Mouse (Mus musculus): ENCODE results near the gene Car11.

Gene Car11

GRCm38 (mm10) chr7:45711316-45712021 is 11.8 kb downstream of the Car11 start:
- no peak for DNase-seq

- DNase-seq, result no peak
Measured at GRCm38 (mm10) chr7:45712022-45712757, 12.5 kb downstream of the Car11 start.

GRCm38 (mm10) chr7:45713396-45713795 is 13.8 kb downstream of the Car11 start:
- DNase-seq, result no peak

GRCm38 (mm10) chr7:45713881-45714520 is 14.4 kb downstream of the Car11 start:
- no peak for DNase-seq

GRCm38 (mm10) chr7:45714630-45715089 is 15.0 kb downstream of the Car11 start:
- DNase-seq, result no peak

GRCm38 (mm10) chr7:45715090-45715708 is 15.6 kb downstream of the Car11 start, which contains the start of gene Rpl18:
Gene Rpl18, plus strand, starts transcription at chr7:45715457.
- peak; percentile 96 to 99 for DNase-seq

- no peak for DNase-seq
Measured at GRCm38 (mm10) chr7:45715741-45716459, 16.3 kb downstream of the Car11 start.

- DNase-seq, result no peak
Measured at GRCm38 (mm10) chr7:45716460-45716857, 16.8 kb downstream of the Car11 start.

GRCm38 (mm10) chr7:45716952-45717917 is 17.6 kb downstream of the Car11 start:
- peak in 1 of 2 experiments; percentile 3 for DNase-seq

- DNase-seq, result peak; percentile 97 to 98
Measured at GRCm38 (mm10) chr7:45717918-45718297, 18.3 kb downstream of the Car11 start, which contains the start of gene Sphk2. Gene Sphk2, minus strand, starts transcription at chr7:45718002.

GRCm38 (mm10) chr7:45718331-45718730 is 18.7 kb downstream of the Car11 start:
- DNase-seq, result no peak

- DNase-seq, result peak in 1 of 2 experiments; percentile 3
Measured at GRCm38 (mm10) chr7:45719180-45719579, 19.5 kb downstream of the Car11 start.

GRCm38 (mm10) chr7:45719738-45720412 is 20.2 kb downstream of the Car11 start:
- no peak for DNase-seq

GRCm38 (mm10) chr7:45720413-45721233 is 21.0 kb downstream of the Car11 start, which contains the start of gene Fam83e:
Gene Fam83e, plus strand, starts transcription at chr7:45721212.
- DNase-seq, result no peak

- no peak for DNase-seq
Measured at GRCm38 (mm10) chr7:45721234-45721571, 21.6 kb downstream of the Car11 start.

GRCm38 (mm10) chr7:45721642-45722347 is 22.2 kb downstream of the Car11 start:
- no peak for DNase-seq

GRCm38 (mm10) chr7:45722348-45722713 is 22.7 kb downstream of the Car11 start:
- no peak for DNase-seq

- no peak for DNase-seq
Measured at GRCm38 (mm10) chr7:45723301-45723700, 23.7 kb downstream of the Car11 start.

- DNase-seq, result no peak
Measured at GRCm38 (mm10) chr7:45723781-45724180, 24.1 kb downstream of the Car11 start.

Data from thymus, postnatal 36 days (tissue).